Mouse (Mus musculus): ENCODE measurements around the gene 2310022B05Rik. TPM values are rescaled to one million over a fixed set of nuclear protein-coding genes. Genes with fewer than 3 reads are reported as not detected.
A peak's percentile ranks its signal among the peaks of the same experiment; 100 is the strongest.

2310022B05Rik gene
- total RNA-seq (2022): 10 to 100 TPM in 2 of 4 experiments, 1 to 10 TPM in 2; 8.0 to 13.0 (median 10.7) TPM

DNA sequence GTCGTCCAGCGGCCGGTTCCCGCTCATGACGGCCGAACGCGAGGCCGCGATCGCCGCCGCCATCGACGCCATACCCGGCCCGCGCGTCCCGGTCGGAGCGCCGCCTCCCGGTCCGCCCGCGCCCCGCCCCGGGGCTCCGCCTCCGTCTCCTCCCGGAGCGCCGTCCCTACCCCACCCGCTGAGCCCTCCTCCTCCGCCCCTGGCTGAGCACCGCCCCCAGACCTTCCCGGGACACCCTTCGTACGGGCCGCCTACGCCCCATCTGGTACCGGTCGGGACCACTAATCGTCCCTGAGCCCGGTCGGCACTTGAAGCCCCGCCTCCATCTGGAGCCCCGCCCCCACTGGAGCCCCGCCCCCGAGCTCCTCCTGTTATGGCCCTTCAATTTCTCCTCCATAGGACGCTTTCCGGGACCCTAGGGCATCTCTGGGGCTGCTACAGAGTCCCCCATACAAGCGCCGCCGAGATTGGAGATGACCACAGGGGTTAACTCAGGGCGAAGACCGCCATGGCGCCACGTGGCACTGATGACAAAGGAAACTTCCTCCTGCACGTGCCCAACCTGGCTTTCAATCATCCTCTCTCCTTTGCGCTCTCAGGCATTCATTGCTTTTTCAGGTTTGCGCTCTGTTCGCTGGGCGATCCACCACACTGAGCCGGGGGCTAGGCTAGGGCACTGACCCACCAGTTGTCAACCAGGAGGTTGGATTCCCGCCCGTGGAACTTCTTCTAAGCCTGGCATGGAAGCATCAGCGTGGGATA, at the start of gene 2310022B05Rik:
Gene 2310022B05Rik (minus strand): TSS at position 258 of the 762 bp plus-strand sequence.
- DNase-seq (ENCODE audit: low spot score in 2 of 2): peak; percentile 82 to 84

DNA sequence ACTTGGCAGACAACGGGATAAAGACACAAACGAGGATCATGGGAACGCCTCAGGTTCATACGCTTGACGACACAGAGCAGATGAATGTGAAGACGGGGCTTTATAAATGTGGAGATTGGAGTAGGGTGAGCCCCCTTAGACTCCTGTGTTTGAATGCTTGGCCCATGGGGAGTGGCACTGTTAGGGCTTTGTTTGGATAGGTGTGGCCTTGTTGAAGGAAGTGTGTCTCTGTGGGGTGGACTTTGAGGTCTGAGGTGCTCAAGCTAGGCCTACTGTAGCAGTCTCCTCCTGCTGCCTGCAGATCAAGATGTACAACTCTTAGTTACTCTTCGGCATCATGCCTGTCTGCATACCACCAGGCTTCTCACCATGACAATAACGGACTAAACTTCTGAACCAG, 42.7 kb upstream of the 2310022B05Rik start:
- no peak for DNase-seq (ENCODE audit: low spot score in 2 of 2)

DNA sequence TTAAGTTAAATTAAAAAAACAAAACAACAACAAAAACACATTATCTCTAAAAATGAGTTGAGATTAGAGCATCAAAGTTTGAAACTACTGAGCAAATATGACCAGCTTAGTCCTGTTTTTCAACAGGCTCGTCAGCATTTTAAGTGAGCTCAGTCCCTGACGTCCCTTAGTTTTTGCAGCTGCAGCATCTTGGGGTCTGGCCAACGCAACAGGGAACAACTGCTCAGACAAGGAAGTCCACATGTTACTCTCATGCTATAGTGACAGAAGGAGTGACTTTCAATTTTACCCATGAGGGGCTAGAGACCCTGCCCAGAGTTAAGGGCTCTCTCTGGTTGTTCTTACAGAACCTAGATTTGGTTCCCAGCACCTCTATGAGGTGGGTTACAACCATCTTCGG, 41.2 kb upstream of the 2310022B05Rik start:
- DNase-seq (ENCODE audit: low spot score in 2 of 2): no peak

GRCm38 (mm10) chr8:124703526-124703925, 40.4 kb upstream of the 2310022B05Rik start:
- DNase-seq (ENCODE audit: low spot score in 2 of 2): no peak

DNA sequence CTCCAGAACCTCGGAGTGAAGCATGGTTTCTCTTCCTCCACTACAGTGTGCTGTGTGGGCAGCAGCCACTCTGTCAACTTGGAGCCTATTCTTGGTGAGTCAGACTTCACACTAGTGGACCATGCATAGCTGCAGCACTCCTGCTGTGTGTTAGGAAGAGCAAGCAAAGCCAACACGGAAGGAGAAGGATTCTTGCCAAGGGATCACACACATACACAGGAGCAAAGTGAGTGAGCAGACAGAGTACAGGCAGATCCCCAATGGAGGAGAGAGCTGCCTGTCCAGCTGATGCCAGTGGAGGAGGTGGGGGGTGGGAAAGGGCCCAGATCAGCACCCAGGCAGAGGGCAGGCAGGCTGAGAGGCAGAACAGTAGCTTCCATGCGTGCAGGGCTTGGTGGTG, 39.0 kb upstream of the 2310022B05Rik start:
- no peak for DNase-seq (ENCODE audit: low spot score in 2 of 2)

- no peak for DNase-seq (ENCODE audit: low spot score in 2 of 2)
These were observed 37.9 kb upstream of the 2310022B05Rik start for GRCm38 (mm10) chr8:124701023-124701422.

DNA sequence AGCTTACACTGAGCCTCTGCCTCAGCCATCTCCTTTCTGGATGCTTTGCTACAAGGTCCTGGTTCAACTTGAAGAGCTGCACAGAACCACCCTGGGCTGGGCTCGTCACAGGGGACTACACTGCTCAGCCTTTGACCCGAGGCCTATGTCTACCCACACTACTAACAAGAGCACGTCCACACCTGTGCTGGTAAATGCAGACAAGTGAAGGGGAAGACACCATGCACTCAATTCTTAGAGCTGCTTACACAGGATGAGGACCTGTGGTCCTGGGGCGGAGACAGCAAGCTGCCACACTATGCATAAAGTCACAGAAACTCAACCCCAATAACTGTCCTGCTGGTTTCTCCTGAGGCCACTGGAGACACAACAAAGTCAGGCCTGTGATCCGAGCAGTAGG, 37.1 kb upstream of the 2310022B05Rik start:
- DNase-seq (ENCODE audit: low spot score in 2 of 2): no peak

DNA sequence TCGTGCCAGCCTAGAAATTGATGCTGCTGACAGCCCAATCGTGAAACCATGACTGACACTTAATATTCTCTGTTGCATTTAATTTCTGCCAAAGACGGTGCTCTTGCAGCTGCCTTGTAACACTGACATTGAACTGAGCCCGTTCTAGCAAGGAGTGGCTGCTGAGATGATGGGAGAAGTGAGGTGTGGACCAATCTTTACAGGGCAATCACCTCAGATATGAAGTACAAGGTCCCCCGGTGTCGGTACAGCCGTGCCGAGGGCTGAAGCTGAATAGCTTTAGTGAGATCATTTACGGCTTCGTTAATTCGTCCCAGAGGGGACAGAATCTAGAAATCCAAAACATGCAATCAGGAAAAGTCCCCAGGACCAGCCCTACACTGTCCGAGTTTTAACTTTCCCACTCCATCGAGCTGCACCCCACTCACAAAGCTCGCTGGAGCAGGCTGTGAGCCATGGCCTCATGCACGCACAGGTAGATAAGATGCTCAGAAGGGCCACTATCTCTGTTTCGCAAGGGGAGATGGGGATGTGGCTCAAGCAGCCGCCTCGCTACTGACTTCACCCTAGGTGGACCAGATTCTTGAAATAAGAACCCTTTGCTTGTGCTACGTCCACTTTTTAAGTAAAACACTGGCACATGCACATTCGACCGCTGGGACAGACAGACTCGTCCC, 32.4 kb upstream of the 2310022B05Rik start:
- no peak for DNase-seq (ENCODE audit: low spot score in 2 of 2)

DNA sequence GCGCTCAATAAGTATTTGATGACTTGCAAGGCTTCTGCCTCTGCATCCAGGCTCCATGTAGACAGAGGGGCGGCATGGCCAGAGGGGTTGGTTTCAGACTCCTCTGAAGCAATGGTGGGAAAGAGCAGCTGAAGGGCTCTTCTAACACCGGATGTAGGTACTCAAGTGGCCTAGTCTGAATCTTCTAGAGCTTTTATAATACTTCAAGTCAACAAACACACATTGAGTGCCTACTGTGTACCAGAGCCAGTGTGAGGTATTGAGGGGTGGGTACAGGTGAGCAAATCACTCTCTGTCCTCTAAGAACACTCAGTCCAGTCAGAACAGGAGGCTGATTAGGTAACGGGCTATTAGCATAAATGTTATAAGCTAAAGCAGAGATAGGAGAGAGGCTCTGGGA, 28.5 kb upstream of the 2310022B05Rik start:
- no peak for DNase-seq (ENCODE audit: low spot score in 2 of 2)

GRCm38 (mm10) chr8:124688899-124689298, 25.7 kb upstream of the 2310022B05Rik start:
- DNase-seq (ENCODE audit: low spot score in 2 of 2): no peak

DNA sequence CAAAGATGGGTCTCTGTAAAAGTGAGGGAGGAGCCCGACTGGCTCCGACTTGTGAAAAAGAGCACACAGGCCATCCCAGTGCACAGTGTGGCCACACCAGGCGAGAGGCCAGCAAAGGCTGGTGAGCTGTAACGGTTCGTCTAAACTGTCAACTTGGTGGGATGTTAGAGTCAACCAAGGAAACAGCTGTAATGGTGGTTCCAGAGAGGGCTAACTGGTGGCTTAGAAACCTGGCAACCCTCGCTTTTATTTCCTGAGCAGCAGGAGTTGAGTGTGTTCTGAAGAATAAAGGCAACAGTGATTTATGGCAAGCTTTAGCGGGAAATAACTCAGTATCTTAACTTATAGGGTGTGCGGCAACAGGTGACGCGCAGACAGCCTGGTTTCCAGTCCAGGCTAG, 19.0 kb upstream of the 2310022B05Rik start:
- no peak for DNase-seq (ENCODE audit: low spot score in 2 of 2)

- no peak for DNase-seq (ENCODE audit: low spot score in 2 of 2)
These were observed 18.6 kb upstream of the 2310022B05Rik start for GRCm38 (mm10) chr8:124681792-124682157.

- DNase-seq (ENCODE audit: low spot score in 2 of 2): no peak
These were observed 18.1 kb upstream of the 2310022B05Rik start for GRCm38 (mm10) chr8:124681077-124681791.

- no peak for DNase-seq (ENCODE audit: low spot score in 2 of 2)
These were observed 15.1 kb upstream of the 2310022B05Rik start for GRCm38 (mm10) chr8:124678246-124678645.

DNA sequence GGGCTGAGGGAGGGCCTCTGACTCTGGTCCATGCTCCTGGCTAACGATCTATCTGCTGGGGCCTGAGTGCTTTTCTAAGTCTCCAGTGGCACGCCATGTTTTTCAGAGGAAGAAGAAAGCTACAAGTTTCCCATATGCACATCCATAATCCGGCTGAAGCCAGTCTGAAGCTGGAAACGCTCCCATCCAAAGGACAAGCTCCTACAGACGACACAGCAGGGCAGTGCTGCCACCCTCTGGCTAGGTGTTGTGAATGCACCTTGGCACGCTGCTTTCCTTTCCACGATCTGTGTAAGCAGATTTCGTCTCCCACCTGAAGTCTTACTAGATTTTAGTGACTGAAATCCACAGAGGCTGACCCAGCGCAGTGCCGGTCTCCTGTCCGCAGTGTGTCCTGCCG, 14.3 kb upstream of the 2310022B05Rik start:
- DNase-seq (ENCODE audit: low spot score in 2 of 2): peak; percentile 71

DNA sequence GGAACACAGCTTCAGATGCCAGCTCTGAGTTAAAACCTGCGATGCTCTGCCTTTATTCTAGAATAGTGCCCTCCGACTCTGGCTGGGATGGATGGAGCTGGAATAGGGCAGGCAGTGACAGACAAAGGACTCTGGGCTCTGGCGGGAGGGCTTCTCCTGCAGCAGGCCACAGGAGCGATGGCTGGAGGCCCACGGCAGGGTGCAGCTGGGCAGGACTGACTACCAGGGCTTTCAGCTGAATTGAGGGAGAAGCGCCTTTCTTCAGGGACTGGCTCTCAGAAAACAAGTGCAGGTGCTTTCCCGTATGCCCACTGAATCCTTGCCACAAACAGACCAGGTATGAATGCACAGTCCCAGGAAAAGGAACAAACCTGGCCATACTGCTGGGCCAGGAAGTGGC, 13.9 kb upstream of the 2310022B05Rik start:
- DNase-seq (ENCODE audit: low spot score in 2 of 2): no peak

- no peak for DNase-seq (ENCODE audit: low spot score in 2 of 2)
These were observed 13.5 kb upstream of the 2310022B05Rik start for GRCm38 (mm10) chr8:124676661-124677060.

- no peak for DNase-seq (ENCODE audit: low spot score in 2 of 2)
These were observed 9.2 kb upstream of the 2310022B05Rik start for GRCm38 (mm10) chr8:124672345-124672744.

- no peak for DNase-seq (ENCODE audit: low spot score in 2 of 2)
These were observed 5.6 kb upstream of the 2310022B05Rik start for GRCm38 (mm10) chr8:124668798-124669197.

- DNase-seq (ENCODE audit: low spot score in 2 of 2): no peak
These were observed 1.2 kb upstream of the 2310022B05Rik start for GRCm38 (mm10) chr8:124664414-124664813.

DNA sequence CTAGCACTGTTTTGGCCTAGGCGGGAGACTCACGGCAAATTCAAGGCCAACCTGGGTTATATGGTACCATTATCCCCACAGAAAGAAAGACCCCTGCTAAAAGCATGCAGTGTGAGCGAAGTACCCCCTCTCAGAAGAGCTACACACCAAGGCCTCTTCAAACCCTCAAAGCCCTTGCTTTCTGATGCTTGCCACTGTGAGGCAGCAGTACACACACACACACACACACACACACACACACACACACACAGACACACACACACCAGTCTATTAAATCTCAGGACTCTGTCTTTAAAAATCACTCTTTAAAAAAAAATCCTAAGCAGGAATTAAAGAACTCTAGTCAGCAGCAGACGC, 683 bp upstream of the 2310022B05Rik start:
- no peak for DNase-seq (ENCODE audit: low spot score in 2 of 2)

DNA sequence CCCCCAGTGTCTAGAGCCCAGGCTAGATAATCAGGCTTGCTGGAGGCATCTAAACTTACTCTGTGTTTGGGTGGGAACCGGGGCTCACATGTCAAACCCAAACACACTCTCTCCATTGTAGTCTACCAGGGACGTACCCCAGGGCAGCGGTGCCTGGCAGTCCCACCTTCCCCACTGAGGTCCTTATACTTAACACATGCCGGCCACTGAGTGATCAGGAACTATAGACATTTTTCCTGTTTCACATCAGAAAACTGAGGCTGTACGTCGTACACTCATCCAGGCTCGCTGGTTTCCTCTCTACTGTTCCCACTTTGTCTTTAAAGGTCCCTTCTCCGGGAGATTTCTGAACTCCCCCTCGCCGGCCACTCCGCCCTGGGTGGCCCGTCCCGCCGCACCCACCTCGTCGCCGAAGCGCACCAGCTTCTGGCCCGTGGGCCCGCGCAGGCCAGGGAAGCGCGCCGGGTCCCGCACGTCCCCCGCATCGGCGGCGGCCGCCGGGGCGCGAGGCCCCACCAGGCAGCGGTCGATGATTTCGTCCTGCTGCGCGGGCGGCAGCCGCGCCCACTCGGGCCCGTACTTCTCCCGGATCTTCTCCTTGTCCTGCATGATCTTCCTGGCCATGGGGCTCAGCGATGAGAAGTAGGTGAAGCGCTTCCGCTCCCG, 590 bp downstream of the 2310022B05Rik start:
- no peak for DNase-seq (ENCODE audit: low spot score in 2 of 2)
